Mouse (Mus musculus) layer of hippocampus, adult 9-11 months (tissue): ENCODE measurements around the gene Soat1.
"Not testable (repeated sequence)": the region's sequence is repeated elsewhere in the genome, so short reads cannot be mapped to it uniquely, and the experiment has no call there.

ENCODE experiments used
- DNase-seq: peaks from one replicate; pipeline ENCODE4 v3.0.0; 2022

Gene Soat1

DNA sequence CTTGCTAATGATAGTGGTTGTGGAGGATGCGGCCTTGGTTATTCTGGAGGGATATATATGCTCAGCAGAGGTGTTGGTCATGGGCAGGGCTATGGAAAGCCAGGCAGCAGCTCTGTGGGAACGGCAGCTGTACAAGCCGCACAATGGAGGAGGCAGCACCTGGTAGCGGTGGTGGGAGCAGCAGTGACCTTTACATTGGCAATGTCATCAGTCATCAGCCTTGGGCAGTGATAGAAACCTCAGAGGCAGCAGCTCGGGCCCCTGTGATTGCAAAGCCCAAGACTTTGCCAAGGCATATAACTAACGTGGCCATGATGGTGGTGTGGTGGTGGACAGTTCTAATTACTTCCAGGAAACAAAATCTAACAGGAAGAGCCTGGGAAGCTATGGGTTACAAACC lies 50.6 kb downstream of the Soat1 start:
- no peak for DNase-seq

DNA sequence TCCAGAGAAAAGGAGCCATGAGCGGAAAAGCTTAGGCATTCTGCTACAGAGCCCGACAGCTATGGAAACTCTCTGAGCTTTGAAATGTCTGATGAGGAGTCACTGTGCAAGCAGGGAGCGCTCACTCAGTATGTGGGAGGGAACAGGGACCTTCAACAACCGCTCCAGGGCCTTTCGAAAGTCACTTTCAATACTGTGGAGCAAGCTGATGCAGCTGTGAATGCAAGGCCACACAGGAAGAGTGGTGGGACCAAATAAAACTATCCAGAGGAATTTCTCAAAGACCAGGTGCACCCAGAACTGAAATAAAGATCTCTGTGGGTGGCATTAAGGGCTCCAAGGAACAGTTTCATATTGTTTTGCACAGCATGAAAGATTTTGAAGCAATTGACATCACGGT lies 51.3 kb downstream of the Soat1 start:
- DNase-seq: no peak

DNA sequence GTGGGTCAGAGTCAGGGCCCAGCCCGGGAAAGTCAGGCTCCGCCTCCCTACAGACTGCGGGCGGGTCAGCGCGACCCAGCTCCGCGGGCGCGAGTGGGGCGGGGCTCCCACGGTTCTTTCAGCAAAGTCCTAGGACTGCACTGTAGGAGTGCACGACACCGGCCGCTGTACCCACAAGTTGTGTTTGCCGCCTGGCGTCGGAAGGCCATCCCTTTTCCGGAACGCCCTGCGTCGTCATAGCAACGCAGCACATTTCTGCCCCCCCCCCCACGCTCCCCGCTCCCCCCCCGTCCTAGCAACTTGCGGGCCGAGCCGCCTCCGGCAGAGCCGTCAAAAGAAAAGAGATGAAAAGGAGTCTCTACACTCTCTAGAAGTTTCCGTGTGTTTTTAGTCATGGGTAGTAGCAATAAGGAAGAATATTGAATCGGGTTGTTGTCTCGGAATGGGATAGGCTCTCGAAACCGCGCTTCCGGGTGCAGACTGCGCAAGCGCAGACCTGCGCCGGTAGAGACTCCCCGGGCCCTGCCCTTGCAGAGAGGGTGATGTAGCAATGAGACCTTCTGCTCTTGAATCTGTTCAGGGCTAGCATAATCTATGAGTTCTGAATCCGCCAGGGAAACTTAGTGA lies 53.3 kb downstream of the Soat1 start, which contains the start of gene Axdnd1:
Gene Axdnd1, minus strand, starts transcription at position 489 of the 627 bp plus-strand sequence.
- peak; percentile 88 for DNase-seq

- DNase-seq: no peak
These were observed 56.0 kb downstream of the Soat1 start for GRCm38 (mm10) chr1:156418170-156418569.

- DNase-seq: no peak
These were observed 65.6 kb downstream of the Soat1 start for GRCm38 (mm10) chr1:156408521-156408920.

DNA sequence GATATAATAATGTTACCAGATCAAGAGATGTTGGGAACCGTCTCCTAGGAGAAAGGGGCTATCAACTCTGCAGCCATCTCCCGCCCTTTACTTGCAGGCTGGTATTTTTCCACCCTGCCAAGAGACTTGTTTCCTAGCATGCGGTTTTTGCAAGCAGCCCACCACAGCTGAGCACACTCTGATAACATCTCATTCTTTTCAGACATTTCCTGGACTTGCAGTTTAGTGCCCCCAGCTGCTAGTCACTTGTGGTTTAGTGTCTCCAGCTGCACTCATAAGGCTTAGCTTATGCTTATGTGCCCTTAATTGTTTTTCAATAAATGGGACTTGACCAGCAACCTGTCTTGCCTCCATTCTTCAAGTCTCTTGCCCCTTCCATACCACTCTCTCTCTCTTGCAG lies 66.1 kb downstream of the Soat1 start:
- DNase-seq: no peak

DNA sequence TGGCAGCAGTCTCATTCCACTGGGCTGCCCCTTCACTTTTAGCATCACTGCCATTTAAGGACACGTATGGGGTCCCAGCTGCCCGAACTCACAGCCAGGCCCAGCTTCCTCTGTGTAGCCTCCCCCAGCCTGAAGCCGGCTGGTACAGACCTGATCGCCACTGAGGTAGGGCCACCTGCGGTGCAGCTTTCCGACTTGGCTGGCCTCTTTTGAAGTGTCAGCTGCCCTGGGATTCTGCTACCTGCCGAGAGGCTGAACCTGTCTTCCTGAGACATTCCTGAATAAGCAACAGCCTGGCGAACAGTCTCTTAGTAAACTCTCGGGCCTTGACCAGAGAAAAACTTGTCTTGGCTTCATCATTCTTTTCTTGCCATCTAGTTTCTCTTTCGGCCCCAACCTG lies 70.9 kb downstream of the Soat1 start:
- no peak for DNase-seq

DNA sequence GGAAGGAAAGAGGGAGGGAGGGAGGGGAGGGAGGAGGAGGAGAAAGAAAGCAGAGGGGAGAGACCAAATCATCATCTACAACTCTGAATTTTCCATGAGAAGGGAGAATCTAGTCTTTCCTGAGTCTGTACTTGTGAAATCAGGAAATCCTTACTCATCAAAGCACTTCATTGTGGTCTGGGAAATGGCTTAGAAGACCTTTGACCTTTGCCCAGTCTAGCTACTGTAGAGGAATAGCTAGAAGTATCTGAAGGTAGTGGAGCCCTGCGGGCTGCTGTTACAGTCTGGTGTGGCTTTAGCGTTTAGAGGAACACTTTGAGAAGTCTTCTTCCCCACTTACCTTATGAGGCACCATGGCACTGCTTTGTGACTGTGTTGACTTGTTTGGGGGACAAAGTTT lies 71.6 kb downstream of the Soat1 start:
- DNase-seq: no peak

DNA sequence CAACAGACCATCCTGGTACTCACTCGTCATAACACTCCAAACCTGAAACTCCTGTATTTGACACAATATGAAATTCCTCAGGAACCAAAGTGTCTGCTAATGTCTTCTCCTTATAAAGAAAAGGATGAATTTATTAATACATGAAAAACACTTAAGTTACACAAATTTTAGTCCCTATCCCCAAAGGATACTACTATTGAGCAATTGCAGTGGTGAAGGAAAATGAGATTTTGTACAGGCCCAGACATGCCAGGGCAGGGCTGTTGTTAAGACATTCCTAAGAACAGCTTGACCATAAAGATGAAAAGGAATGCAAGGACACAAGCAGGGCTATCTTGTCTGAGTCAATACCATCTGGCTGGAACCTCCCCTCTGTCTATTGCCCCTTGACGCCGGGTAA lies 74.0 kb downstream of the Soat1 start:
- DNase-seq: not testable (repeated sequence)

GRCm38 (mm10) chr1:156393148-156393547 lies 81.0 kb downstream of the Soat1 start:
- no peak for DNase-seq

- DNase-seq: no peak
These were observed 87.3 kb downstream of the Soat1 start for GRCm38 (mm10) chr1:156386880-156387279.

GRCm38 (mm10) chr1:156386232-156386631 lies 87.9 kb downstream of the Soat1 start:
- no peak for DNase-seq

- DNase-seq: no peak
These were observed 92.9 kb downstream of the Soat1 start for GRCm38 (mm10) chr1:156381217-156381616.
